Mouse (Mus musculus): Measurements from ENCODE around the gene Cygb.
"Not testable (repeated sequence)": the region's sequence is repeated elsewhere in the genome, so short reads cannot be mapped to it uniquely, and the experiment has no call there.

Cygb gene

DNA sequence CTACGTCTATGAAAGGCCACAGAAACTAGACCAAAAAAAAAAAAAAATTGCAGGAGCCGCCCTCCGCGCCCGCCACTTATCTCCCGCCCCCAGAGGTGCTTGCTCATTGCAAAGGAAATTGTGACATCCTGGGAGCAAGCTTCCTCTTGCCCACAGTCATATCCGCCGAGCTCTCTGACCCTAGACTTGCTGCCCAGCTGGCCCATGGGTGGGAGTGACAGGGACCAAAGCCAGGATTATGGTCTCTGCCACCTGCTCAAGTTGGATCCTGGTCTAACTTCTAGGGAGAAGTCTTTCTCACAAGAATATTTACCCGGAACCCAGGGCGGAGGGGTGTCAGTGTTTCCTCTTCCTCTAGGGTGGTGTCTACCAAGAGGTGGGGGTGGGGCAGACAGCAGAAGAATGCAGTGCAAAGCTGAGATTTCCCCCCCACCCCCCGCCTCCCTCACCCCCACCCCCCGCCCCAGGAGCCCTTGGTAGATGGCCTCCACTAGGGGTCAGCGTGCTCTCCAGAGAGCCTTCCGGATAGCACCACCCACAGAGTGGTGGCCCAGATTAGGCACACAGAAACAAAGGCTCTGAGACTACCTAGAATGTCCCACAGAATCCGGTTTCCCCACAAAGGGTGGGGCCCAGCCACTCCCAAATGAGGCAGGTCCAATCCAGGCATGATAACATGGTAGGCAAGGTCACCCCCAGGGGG is 38.2 kb downstream of the Cygb start:
- DNase-seq (ENCODE audit: low spot score in 2 of 2), result no peak

DNA sequence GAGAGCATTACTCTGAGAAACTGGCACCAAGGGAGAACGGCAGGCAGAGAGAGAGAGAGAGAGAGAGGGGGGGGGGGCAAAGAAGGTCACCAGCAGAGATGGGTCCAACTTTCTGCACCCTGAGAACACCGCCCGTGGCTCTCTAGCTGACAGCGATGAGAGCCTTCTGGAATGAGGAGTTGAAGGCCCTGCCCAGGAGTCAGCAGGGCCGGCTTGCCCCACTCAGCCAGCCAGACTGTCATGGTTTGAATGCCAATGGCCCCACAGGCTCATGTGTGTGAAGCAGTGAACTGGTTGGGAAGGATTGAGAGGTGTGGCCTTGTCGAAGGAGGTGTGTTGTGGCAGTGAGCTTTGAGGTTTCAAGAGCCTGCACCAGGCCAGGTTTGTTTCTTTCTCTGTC is 40.9 kb downstream of the Cygb start:
- DNase-seq (ENCODE audit: low spot score in 2 of 2), result no peak

DNA sequence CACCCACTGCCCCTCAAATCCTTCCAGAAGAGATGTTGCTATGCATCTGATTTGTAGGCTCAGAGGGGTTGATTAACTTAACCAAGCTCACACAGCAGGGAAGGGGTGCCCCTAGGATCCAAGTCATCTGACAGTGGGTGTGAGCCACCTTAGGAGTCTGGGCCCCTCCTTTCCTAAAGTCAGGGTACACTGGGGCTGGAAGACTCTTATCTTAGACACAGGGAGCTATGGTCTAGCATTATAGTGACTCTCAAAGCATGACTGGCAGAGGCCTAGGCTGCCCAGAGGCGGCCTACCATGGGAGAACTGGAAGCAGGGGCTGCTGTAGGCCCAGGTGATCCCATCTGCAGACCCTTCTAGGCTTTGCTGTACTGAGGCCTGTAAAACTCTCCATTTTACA is 41.6 kb downstream of the Cygb start:
- no peak for DNase-seq (ENCODE audit: low spot score in 2 of 2)

DNA sequence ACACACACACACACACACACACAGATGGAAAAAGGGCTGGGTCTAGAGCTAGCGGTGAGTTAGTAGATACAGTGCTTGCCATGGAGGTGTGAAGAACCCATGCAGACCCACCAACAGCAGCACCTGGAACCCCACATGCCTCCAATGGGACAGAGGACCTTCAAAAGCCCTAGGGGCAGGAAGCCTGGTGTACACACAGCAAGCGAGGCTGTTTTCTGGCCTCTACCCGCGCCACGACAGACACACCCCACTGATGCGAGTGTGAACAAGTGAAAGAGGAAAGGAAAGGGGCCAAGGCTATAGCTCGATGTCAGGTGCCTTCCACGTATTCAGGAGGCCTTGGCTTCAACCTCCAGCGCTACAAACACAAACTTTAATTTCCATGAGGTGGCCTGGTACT is 42.2 kb downstream of the Cygb start:
- DNase-seq (ENCODE audit: low spot score in 2 of 2), result no peak

DNA sequence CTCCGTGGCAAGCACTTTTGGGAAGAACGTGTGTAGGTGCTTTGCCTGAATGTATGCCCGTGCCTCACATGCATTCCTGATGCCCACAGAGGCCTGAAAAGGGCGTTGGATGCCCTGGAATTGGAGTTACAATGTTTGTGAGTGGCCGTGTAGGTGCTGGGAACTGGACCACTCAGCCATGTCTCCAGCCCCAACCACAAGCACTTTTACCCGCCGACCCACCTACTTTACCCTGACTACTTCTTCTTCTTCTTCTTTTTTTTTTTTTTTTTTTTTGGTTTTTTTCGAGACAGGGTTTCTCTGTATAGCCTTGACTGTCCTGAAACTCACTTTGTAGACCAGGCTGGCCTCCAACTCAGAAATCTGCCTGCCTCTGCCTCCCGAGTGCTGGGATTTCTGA is 42.9 kb downstream of the Cygb start:
- DNase-seq (ENCODE audit: low spot score in 2 of 2), result not testable (repeated sequence)

DNA sequence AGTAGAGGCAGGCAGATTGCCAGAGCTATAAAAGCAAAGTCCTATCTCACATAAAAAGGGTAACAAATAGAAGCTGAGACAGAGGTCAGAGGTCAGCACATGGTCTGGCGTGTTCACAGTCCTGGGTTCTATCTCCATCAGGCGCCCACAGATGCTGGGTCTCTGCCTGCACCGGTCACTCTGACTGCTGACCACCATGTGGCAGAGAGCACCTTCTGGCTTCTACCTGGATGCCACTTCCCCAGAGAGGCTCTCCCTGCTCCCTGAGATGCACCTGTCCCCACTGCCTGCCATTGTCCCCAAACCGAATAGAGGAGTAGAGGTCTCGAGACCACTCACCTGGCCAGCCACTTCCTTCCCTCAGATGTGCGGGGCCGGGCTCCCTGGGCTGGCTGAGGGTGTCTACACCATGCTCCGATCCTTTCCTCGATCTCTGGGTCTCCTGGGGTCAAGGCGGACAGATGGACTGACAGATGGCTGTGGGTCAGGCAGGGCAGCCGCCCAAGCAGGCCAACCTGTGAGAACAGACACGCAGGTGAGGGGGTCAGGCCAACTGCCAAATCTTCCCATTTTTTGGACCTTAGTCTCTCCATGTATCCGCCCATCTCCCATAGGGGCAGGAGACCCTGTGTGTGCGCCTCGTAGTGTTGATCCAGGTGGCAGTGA is 44.0 kb downstream of the Cygb start:
- DNase-seq (ENCODE audit: low spot score in 2 of 2), result no peak

DNA sequence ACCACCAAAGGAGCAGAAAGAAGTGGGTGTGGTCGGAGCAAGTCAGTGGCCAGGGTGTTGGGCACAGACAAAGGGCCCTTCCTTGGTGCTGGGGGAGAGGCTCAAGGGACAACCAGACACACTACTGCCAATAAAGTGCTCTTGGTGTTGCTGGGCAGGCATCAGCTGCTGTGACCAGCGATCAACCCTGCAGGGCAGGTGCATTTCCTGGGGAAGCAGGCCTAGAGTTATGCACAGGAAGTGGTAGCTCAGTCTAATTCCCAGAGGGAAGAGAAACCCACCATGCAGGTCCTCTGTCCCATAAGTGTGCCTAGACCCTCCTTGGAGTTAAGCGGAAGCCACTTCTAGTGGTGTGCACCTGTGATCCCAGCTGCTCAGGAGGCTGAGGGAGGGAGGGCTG is 46.4 kb downstream of the Cygb start:
- no peak for DNase-seq (ENCODE audit: low spot score in 2 of 2)

DNA sequence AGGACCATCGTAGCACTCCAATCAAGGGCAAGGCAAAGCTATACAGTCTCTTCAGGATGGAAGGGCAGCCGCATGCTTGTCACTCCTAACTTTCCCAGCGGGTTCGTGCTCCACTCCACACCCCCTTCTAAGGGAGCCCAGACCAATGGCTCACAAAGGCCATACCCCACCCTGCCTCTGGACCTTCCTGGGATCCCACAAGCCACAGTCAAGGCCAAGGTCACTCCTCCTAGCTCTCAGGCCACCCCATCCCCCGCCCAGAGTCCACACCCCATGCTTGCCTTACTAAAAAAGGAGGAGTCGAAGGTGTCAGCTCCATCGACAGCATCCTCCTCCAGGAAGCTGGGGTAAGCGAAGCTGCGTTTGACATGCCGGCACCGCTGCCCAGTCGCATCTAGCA is 50.0 kb downstream of the Cygb start:
- no peak for DNase-seq (ENCODE audit: low spot score in 2 of 2)

DNA sequence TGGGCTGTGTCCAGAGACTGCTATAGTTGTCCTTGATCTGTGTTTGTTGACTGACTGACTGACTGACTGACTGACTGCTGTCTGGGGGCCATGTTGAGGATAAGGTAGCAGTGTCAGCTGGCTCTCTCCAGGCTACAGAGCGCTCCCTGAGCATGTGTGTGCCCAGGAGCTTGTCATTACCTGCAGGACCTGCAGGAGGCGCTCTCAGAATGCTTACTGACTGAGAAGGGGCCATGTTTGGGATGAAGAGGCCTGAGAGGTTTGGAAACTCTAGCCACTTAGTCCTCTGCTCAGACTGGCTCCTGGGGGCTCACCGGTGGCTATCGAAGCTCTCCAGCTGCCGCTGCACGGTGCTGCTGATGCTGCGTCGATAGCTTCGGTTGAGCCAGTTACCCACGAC is 50.8 kb downstream of the Cygb start:
- no peak for DNase-seq (ENCODE audit: low spot score in 2 of 2)

DNA sequence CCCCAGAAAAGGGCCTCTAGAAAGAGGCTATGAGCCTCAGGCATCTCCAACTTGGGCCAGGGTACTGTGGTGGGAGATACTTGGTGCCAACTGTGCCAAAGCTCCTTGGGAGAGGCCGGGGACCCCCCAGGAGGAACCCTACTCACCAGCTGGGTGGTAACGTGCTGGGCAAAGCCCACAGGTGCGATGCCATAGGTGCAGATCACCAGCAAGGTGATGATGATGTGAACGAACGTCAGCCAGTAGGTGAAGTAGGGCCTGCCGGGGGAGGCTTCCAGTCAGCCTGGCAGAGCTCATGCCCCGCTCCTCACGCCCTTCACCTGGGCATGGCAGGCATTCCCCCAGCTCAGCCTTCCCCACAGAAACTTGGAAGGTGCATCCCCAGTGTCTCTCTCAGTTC is 52.1 kb downstream of the Cygb start:
- no peak for DNase-seq (ENCODE audit: low spot score in 2 of 2)

DNA sequence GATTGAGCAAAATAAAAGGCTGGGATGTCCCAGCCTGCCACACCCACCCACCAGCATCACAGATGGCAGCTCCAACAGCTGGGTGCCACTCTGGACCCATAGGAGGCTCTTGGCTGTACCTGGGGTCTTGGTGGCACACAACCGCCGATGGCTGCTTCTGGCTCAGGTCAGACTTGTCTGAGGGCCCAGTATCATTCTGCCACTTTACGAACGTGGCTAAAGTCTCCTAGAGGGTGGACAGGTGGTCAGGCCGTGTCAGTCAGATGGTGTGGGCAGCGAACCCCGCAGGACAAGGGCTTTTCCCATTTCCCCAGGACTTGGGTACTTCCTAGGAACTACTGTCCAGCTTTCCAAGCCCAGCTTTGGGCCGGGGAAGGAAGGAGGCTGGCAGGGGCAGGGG is 52.9 kb downstream of the Cygb start:
- DNase-seq (ENCODE audit: low spot score in 2 of 2), result no peak

DNA sequence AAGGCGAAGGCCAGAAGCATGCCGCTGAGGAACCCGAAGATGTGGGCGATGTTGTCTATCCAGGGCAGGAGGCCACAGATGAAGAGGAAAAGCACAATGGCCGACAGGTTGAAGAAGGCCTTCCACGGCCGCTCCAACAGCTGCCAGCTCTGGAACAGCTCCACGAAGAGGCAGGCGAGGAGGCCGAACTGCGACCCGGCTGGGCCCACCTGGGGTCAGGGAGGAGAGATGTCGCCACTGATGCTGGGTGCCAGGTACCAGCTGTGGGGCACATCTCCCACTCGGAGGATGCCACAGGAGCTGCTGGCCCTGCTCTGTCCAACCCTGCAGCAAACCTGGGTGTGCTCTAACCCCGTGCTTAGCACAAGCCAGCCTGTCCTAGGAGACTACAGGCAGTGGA is 54.9 kb downstream of the Cygb start:
- no peak for DNase-seq (ENCODE audit: low spot score in 2 of 2)

DNA sequence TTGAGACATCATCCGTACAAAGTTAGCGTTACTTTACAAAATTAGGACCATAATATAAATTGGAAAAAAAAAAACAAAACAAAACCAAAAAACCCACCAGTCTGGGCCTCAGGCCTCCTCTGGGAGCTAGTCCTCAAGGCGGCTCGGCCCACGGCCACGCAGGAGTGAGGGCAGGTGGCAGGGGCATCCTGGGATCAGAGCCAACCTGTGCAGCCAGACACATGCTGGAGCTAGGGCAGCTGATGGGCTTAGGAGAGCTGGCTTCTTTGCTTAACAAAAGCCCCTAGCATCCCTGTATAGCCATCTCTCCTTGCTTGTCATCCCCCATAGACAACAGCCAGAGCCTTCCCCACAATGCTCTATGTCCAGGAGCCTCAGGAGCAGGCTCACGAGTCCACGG is 55.9 kb downstream of the Cygb start:
- DNase-seq (ENCODE audit: low spot score in 2 of 2), result no peak

DNA sequence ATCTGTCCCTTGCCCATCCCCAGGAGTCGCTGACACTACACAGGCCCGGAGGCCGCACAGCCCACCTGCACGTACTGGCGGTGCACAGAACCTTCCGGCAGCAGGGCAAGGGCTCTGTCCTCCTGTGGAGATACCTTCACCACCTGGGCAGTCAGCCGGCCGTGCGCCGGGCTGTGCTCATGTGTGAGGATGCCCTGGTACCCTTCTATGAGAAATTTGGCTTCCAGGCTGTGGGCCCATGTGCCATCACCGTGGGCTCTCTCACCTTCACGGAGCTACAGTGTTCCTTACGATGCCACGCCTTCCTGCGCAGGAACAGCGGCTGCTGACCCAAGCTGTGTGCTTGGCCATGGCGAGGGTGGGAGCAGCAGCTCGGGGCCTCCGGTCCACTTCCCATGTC is 57.3 kb downstream of the Cygb start:
- DNase-seq (ENCODE audit: low spot score in 2 of 2), result no peak
